Mouse (Mus musculus) erythroblast, adult 5-6 weeks (primary cell): ENCODE data around the gene Lpin2. TPM values are rescaled to one million over a fixed set of nuclear protein-coding genes. Genes with fewer than 3 reads are reported as not detected.

Experiments
- ATAC-seq: replicated peaks from 2 replicates; pipeline ENCODE4 v1.8.0; 2016; ENCODE audit warnings: moderate number of reproducible peaks, mild to moderate bottlenecking, moderate TSS enrichment, inconsistent platforms; ENCODE audit not compliant: poor library complexity, low FRiP score, severe bottlenecking
- total RNA-seq, 2 experiments: library from RNA; stranded (forward) in 1 of 2; stranded (reverse) in 1 of 2; fragments of 150-400 nt in 1 of 2; fragments of 200-764, 138-1000 nt in 1 of 2; gene quantifications; 2 replicates each; pipeline versions ENCODE4 v1.2.3 to v1.2.4; 2015 to 2017; ENCODE audit warnings: low replicate concordance in 2 of 2

Gene Lpin2
- total RNA-seq, 2 experiments from 2014 or later, result 751 to 1,646 TPM

DNA sequence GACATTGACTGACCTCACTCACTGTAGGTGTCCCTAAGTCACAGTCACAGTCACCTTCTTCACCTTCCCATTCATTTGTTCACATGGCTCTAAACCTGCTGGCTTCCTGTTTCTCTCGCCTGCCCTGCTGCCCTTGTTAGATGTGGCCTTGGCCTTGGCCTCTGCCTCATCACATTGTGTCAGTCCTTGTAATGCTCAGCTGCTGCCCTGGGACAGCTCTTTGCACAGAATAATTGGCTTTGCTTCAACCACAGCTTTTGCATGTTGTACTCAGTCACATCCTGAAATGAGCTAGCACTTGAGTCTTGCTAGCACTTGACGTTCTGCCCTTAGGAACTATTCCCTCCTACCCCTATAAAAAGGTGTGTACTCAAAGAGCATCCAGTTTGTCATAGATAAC, 42.2 kb downstream of the Lpin2 start:
- ATAC-seq, result no peak

DNA sequence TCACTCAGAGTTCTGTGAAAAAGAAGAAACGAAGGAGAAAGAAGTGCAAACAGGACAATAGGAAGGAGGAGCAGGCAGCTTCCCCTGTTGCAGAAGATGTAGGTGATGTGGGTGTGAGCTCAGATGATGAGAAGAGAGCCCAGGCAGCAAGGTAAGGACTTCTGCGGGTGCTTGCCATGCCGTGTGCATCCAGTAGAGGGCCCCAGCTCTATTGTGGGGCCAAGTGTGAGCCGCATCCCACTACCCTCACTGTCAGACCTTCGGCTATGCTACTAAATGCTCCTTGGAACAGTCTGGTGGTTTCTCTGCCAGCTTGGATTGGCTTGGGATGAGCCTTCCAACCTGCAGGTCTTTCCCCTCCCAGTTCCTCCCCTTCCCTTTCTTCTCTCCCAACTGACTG, 42.7 kb downstream of the Lpin2 start:
- peak; percentile 64 for ATAC-seq

DNA sequence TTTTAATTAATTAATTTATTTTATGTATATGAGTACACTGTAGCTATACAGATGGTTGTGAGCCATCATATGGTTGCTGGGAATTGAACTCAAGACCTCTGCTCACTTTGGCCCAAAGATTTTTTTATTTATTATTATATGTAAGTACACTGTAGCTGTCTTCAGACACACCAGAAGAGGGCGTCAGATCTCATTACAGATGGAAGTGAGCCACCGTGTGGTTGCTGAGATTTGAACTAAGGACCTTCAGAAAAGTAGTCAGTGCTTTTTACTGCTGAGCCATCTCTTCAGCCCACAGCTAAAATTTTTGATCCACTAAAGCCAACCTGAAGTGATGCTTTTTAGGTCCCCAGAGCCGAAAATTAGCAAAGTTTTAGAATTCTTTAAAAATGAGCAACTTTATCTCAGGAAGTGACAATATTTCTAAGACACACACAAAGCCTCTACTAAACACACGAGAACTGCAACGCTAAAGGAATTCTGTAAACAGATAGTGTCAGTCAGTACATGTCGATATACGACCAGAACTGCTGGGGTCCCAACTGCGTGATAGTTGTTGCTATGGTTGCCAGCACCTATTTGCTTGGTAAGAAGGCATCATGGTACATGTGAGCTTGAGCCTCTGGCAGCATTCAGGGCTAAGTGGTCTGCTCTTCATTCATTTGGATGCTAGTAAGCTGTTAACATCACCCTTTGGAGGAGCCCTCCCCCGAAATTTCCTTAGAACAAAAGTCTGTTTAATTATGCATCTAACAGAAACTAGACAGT, 45.0 kb downstream of the Lpin2 start:
- ATAC-seq, result no peak

DNA sequence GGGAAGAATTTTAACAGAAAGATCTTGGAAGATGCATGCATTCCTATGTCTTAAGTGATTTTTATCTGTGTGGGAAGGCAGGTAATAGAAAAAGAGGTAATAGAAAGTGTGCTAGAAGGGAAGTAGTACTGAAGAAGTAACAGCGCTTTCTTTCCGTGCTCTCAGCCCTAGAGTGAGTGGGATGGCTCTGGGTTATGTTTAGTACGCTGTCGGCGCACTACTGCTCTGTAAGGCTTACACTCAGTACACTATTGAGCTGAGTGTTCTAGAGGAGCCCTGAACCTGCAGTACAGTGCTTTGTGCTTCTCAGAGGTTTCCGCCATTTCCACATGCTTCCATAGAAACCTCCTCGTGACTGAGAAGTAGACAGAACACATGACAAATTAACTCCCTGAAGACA, 46.3 kb downstream of the Lpin2 start:
- no peak for ATAC-seq

DNA sequence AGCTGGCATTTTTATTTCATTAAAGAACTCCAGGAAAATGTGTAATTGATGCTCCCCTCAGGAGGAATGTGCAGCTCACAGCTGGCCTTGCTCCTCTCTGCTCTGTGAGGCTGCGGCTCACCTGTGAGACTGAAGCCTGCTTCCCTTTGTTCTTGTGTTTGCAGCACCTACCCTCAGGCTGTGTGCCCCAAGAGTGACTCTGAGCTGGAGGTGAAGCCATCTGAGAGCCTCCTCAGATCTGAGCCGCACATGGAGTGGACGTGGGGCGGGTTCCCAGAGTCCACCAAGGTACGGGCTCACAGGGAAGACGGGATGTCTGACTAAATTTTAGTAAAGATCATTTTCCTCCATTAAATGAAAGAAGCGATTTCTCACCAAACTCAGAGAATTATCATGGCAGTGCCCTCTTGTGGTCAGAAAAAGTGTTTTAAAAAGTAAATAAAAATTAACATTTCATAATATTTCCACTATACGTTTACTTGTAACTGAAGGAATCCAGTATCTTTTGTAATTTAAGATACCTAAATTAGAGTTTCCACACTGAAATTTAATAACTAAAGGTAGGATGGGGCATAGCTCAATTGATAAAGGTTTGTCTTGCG, 47.8 kb downstream of the Lpin2 start:
- no peak for ATAC-seq

DNA sequence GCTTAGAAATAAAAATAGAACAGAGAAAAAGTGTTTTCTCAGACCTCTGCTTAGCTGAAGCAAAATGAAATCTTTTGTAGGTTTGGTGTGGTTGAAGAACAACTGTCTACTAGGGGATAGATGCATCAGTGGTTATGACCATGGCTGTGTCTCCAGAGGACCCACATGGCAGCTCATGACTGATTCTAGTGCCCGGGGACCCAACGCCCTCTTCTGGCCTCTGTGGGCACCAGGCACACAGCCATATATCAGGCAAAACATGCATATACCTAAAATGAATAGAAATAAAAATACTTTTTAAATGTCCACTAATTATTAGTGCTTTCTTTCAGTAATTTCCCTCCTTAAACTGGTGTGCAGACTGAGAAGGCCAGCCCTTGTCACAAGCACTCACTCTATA, 49.6 kb downstream of the Lpin2 start:
- ATAC-seq, result no peak

DNA sequence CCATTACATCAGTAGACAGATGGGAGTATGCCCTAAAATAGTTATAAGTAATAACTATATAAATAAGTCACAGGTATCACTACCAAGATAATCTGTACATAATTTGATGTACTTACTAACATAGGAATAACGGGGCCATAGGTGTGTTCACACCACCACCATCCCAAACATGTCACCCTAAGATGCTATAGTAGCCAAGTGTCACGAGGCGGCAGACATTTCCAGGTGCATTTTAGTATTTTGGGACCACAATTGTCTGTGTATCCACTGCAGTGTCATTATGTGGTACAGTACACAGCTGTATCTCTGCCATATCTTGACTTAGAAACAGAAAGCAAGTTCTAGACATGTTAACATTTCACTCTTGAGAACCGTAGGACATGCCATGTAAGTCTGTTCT, 50.9 kb downstream of the Lpin2 start:
- ATAC-seq, result no peak

DNA sequence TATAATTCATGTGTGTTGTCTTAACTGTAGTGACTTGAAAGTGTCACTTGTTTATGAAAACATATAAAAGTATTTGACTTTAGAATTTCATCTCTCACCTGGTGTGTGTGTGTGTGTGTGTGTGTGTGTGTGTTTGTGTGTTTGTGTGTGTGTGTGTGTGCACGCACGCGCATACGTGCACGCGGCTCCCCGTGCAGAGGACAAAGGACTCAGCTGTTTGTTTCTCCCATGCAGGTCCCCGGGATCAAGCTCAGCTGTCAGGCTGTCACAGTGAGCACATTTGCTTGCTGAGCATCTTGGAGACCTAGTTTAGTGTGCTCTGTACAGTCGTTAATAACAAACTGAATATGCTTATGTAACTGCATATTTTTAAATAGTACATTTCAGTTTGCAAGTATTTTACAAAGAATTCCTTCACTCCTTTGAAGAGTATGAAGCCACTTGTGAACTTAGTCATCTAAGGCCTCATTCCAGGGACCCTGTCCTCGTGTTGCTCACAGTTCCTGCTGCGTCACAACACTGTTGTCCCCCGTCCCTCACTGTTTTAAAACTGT, 51.8 kb downstream of the Lpin2 start:
- no peak for ATAC-seq

DNA sequence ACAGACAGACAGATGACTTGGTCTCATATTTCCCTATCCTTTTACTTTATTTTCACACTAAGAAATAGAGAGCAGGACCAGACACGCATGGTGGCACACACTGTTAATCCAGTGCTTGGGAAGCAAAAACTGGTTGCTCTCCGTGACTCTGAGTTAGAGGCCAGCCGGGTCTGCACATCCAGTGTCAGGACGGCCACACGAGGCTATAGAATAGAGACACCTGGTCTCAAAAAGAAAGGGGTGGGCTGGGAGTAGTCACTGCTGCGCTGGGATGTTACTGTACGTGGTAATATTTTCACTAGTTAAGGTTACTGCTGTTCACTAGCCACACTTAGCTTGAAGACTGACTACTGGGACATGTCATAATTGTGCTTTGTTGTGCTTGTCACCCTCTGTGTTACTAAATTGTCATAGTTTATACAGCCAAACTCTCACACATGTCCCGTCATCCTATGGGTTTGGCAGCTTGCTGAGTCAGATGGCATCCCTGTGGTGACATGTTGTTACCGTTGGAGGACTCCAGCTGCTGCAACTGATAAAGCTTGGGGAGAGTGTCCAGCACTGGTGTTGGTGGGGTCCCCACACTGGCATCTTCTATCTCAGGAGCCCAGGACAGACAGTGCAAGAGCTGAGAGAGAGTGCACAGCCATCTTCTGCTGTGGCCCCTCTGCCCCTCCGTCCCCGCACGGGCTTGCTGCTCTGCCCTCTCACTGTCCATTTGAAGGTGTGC, 53.0 kb downstream of the Lpin2 start:
- peak; percentile 87 for ATAC-seq

DNA sequence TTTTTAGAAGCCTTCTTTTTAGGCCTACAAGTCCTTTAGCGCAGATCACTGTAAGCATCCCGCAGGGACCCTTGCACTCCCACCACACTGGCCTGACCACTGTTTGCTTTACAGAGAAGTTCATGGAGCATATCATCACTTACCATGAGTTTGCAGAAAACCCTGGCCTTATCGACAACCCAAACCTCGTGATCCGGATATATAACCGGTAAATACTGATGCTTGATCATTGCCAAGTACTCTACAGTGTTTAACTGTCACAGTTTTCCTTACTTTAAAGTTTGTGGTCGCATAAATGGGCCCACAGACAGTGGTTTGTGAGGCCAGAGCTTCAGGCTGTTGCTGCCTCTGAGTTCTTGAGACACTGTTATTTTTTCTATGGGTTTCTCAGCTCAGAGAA, 56.1 kb downstream of the Lpin2 start:
- peak; percentile 51 for ATAC-seq

DNA sequence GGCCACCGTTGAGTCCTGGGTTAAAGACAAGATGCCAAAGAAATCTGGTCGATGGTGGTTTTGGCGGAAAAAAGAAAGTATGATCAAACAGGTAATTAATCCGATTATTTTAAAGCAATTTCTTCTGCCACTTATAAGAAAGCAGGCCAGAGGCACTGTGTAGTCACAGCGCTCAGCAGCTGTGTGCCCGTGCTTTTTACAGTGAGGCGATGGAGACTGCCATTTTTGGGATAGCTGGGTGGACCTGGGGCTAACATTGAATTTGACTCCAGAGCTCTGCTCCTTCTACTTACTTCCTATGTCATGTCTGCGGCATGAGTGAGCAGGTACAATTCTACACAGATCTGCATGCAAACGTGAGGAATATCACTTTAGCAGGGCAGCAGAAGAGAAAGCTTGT, 58.5 kb downstream of the Lpin2 start:
- no peak for ATAC-seq

DNA sequence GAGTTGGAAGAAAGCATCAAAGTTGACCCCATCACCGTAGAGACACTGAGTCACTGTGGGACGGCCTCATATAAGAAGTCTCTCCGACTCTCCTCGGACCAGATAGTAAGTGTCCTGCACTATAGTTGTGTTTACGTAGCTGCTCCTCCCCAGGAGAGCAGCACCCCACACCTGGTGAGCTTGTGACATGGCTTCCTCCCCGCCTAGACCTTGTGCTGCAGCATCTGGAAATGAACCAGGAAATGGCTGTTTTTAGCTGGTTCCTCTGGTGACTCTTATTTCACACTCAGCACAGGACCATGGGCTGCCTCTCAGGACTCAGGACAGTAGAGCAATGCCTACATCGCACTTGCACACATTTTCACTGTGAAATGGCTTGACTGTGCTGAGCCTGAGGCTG, 60.3 kb downstream of the Lpin2 start:
- ATAC-seq, result no peak

DNA sequence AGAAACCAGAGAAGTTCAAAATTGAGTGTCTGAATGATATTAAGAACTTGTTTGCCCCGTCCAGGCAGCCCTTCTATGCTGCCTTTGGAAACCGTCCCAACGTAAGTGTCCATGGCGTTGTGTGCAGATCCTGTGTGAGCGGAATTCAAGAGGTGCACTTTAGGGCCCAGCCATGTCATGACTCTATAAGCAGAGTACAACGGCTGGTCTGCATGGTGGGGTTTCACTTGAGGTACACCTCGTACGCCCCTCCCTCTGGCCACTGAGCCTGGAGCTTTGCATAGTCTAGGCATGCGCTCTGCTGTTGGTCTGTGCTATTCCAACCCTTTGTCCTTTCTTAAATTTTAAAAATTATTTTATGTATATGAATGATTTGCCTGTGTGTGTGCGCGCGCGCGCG, 62.8 kb downstream of the Lpin2 start:
- no peak for ATAC-seq

DNA sequence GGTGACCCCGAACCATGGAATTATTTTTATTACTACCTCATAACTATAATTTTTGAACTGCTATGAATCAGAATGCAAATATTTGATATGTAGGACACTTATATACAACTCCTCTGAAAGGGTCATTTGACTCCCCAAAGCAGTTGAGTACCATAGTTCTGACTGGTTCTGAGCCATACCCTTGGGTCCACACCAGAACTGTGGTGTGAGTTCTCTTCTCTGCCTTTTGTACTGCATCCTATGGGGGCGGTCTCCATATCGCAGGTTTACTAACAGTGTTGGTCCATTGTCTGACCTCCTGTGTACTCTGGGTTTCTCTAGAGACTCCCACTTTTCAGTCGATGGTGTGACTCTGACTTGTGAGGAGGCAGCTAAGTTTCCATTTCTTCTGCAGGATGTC, 63.7 kb downstream of the Lpin2 start:
- no peak for ATAC-seq

DNA sequence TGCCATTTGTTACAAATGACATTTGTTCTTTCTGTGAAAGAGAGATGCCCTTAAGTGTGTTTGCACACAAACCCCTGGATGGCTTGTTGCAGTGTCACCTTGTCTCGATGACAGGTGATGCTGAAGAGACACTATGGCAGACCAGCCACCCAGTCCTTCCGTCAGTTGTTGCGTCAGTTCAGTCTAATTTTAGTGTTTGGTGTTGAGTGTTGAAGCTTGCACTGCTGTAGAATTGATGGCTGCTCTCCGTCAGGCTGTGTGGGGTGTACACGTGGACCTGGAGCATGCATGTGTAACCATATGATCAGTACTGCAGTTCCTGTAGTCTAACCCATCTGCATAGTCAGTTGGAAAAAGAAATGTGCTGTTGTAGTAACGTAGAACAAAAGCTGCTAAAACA, 66.6 kb downstream of the Lpin2 start:
- no peak for ATAC-seq

DNA sequence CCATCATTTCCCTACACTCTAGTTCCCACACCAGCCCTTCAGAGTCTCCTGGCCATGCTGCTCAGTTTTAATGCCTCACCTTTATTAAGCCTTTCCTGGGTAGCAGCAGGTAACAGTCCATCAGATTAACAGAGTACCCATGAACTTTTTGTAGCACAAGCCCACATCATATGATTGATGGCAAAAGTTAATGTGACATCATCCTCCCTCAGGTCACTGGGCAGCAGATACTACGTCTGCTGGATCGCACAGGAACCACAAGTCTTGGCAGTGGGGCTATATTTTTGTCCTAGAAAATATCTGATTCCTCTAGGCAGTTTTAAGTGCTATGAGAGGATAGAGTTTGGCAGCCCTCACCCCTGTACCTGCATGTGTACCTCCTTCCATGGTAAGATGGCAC, 67.7 kb downstream of the Lpin2 start:
- no peak for ATAC-seq

DNA sequence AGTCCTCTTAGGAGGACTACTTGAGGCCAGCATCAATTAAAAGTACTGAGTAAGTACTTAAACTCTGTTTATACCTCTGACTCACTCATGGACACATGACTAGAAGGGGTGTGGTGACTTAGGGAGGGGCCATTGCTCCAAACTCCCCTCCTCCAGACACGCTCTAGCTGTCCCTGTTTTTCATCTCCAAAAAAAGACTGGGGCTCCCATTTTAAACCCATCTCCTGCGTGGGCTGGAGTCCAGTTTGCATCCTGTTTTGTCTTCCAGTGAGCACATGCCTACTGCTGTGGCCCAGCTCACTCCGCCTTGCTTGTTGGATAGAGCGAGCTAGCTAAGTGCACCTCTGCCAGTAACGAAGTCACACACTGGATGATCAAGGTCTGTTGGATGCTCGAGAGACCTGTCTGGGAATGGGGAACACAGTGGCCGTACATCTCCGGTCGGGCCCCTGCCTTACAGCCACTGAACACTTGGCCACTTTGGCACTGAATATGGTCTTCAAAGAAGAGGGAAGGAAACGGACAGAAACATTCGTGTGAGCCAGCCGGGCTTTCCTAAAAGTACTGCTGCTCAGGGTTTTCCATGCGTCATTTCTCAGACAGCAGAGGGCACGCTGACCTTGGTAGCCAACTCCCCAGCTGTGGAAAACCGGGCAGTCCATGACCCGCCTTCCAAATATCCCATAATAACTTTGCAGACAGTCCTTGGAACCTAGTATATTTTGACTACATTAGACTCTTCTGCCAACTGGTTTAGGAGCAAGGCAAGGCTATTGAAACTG, 68.7 kb downstream of the Lpin2 start:
- peak; percentile 53; the same call in 1 of the 2 replicates for ATAC-seq

DNA sequence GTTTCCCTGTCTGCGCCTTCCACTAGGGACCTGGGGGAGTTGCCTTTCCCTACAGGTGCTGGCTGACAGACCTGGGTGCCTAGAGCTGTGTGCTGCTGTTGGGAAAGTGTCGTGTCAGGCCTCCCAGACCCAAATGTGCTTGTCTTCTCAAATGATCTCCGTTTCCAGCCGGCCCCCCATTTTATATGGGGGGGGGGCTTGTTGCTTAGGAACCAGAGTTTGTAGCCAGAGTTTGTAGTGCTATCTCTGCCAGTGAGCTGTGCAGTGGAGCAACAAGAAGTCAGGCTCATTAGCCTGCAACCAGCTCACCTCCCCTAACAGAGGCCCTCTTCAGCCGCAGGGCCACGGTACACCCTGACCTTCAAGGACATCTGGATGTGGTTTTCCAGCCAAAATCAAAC, 69.2 kb downstream of the Lpin2 start:
- ATAC-seq, result no peak

DNA sequence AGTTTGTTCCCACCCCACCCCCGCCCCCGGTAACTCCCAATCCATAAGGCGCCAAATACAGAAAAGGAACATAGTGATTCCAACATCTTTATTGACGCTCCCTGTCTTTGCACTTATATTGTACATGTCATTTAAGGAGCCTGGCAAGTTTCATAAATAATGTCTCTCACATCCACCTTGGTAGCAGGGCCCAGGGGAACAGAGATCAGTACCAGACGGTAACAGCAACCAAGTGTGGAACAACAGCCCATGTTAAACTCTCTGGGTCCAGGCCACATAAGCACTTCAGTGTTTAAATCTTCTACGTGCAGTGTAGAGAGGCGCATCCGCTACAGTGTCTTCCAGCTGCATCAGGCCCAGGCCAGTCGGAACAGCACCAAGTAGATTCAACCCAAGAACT, 69.7 kb downstream of the Lpin2 start:
- no peak for ATAC-seq

DNA sequence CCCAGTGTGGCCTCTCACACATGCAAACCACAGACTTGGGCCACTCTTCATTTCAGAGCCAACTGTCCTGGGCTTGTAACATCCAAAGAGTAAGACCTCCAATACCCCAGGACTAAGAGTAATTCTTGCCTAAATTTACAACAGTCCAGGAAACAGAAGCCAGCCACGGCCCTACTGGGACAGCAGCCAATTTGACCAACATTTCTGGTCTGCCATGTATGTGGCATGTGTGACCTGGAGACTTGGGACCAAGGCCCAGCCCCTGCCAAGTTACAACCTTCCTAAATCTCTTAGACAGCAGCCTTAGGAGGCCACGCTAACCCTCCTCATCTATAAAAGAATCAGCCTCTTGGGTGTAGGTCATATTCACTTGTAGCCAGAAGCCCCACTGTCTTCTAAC, 71.0 kb downstream of the Lpin2 start:
- ATAC-seq, result no peak
